Mouse (Mus musculus) fat pad, adult 2 months (tissue): Measurements from ENCODE around the gene Aff3.
"Not testable (repeated sequence)": the region's sequence is repeated elsewhere in the genome, so short reads cannot be mapped to it uniquely, and the experiment has no call there.

Experiments used
- DNase-seq: peaks from one replicate; pipeline ENCODE4 v3.0.0-alpha.2; 2011; ENCODE audit warnings: low read depth, low spot score; ENCODE audit errors: extremely low read depth

The Aff3 gene

GRCm38 (mm10) chr1:38441800-38442199 lies 223.0 kb downstream of the Aff3 start:
- DNase-seq: no peak

GRCm38 (mm10) chr1:38440471-38440815 lies 224.3 kb downstream of the Aff3 start:
- DNase-seq: no peak

GRCm38 (mm10) chr1:38439751-38440470 lies 224.8 kb downstream of the Aff3 start:
- DNase-seq: no peak

- DNase-seq: no peak
These were observed 226.3 kb downstream of the Aff3 start for GRCm38 (mm10) chr1:38438447-38438846.

- no peak for DNase-seq
These were observed 227.1 kb downstream of the Aff3 start for GRCm38 (mm10) chr1:38437671-38438070.

- no peak for DNase-seq
These were observed 228.0 kb downstream of the Aff3 start for GRCm38 (mm10) chr1:38436471-38437340.

- not testable (repeated sequence) for DNase-seq
These were observed 234.4 kb downstream of the Aff3 start for GRCm38 (mm10) chr1:38430311-38430710.

GRCm38 (mm10) chr1:38428708-38429683 lies 235.8 kb downstream of the Aff3 start:
- DNase-seq: no peak

GRCm38 (mm10) chr1:38422921-38423320 lies 241.8 kb downstream of the Aff3 start:
- DNase-seq: no peak

GRCm38 (mm10) chr1:38419331-38419730 lies 245.4 kb downstream of the Aff3 start:
- no peak for DNase-seq

- no peak for DNase-seq
These were observed 246.3 kb downstream of the Aff3 start for GRCm38 (mm10) chr1:38418181-38419032.

- no peak for DNase-seq
These were observed 247.6 kb downstream of the Aff3 start for GRCm38 (mm10) chr1:38417196-38417595.

GRCm38 (mm10) chr1:38415511-38415910 lies 249.2 kb downstream of the Aff3 start:
- DNase-seq: no peak

GRCm38 (mm10) chr1:38411106-38411505 lies 253.6 kb downstream of the Aff3 start:
- DNase-seq: no peak

- DNase-seq: no peak
These were observed 254.3 kb downstream of the Aff3 start for GRCm38 (mm10) chr1:38410457-38410856.

GRCm38 (mm10) chr1:38408241-38408640 lies 256.5 kb downstream of the Aff3 start:
- DNase-seq: no peak

GRCm38 (mm10) chr1:38403781-38404180 lies 261.0 kb downstream of the Aff3 start:
- DNase-seq: no peak

GRCm38 (mm10) chr1:38401856-38402255 lies 262.9 kb downstream of the Aff3 start:
- no peak for DNase-seq

- no peak for DNase-seq
These were observed 265.5 kb downstream of the Aff3 start for GRCm38 (mm10) chr1:38399269-38399668.

- no peak for DNase-seq
These were observed 266.2 kb downstream of the Aff3 start for GRCm38 (mm10) chr1:38398566-38398965.
